Mouse (Mus musculus) R1 (cell line): ENCODE measurements around the gene Teddm2.

ENCODE experiments used
- DNase-seq: peaks from one replicate; pipeline ENCODE4 v3.0.0-alpha.2; 2018; ENCODE audit warnings: low read depth, low spot score

The Teddm2 gene

GRCm38 (mm10) chr1:153830746-153831145, 69.3 kb downstream of the Teddm2 start:
- no peak for DNase-seq

GRCm38 (mm10) chr1:153820216-153820615, 79.8 kb downstream of the Teddm2 start:
- no peak for DNase-seq

GRCm38 (mm10) chr1:153814278-153814677, 85.8 kb downstream of the Teddm2 start:
- DNase-seq = no peak

- DNase-seq = peak; percentile 67
Observed at GRCm38 (mm10) chr1:153807390-153807993, 92.5 kb downstream of the Teddm2 start.

GRCm38 (mm10) chr1:153803530-153803929, 96.5 kb downstream of the Teddm2 start:
- DNase-seq = no peak

GRCm38 (mm10) chr1:153802691-153803090, 97.3 kb downstream of the Teddm2 start:
- no peak for DNase-seq
